Mouse (Mus musculus): ENCODE measurements at regions not wholly inside any gene's neighbourhood (a gene's known extent, or its start where the extent isn't known, plus 50 kb on each side); places are given as distances from the start of the nearest gene placed in this dataset.

DNA sequence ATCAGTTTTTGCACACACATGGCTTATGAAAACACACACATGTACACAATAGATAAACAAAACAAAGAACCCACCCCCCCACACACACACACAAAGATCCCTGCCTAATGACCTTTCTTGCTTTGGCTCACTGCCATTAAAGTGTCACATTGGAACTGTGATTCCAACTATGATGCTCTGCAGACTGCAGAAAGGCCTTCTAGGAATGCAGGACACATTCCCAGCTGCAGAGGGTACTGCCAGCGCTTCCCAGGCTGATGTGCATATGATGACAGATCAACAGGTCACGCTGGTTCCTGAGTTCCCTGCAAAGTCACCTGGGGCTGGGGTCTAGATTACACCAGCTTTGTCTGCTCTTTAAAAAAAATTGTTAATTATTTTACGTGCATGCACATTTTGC is 68.1 kb upstream of the Ppm1j start:
- no peaks in the 10 kb centered on the region for H3K27me3 ChIP-seq (ENCODE audit: insufficient read depth, low read length)
- H3K27ac ChIP-seq (ENCODE audit: low read depth), result no peak overlapping the region
- WGBS, result 64% methylated on average over 3 of the region's 3 CpGs
- H3K9ac ChIP-seq, result no peak overlapping the region
- DNase-seq (peak; percentile 40), ATAC-seq (ENCODE audit: insufficient read depth) (no peak)
- H3K4me3 ChIP-seq (ENCODE audit: low read depth, low read length), result no peak overlapping the region
- TF ChIP-seq CTCF (IDR thresholded peaks at IDR 0.05; ENCODE audit: low read depth), result no peak
- H3K36me3 ChIP-seq (ENCODE audit: insufficient read depth), result no peaks in the 10 kb centered on the region
- no peaks in the 10 kb centered on the region for H3K4me1 ChIP-seq (ENCODE audit: insufficient read depth)
- no peaks in the 10 kb centered on the region for H3K9me3 ChIP-seq (ENCODE audit: low read depth, low read length)
- no peak overlapping the region for H3K4me2 ChIP-seq

- H3K4me3 ChIP-seq (ENCODE audit: low read depth, low read length), result 0 out of 2 replicates have a peak overlapping the region, but pooled peaks have one; percentile 5
- 26% methylated on average over 8 of the region's 8 CpGs for WGBS
Measured at GRCm38 (mm10) chr3:104713836-104714631, 66.8 kb upstream of the Ppm1j start.

DNA sequence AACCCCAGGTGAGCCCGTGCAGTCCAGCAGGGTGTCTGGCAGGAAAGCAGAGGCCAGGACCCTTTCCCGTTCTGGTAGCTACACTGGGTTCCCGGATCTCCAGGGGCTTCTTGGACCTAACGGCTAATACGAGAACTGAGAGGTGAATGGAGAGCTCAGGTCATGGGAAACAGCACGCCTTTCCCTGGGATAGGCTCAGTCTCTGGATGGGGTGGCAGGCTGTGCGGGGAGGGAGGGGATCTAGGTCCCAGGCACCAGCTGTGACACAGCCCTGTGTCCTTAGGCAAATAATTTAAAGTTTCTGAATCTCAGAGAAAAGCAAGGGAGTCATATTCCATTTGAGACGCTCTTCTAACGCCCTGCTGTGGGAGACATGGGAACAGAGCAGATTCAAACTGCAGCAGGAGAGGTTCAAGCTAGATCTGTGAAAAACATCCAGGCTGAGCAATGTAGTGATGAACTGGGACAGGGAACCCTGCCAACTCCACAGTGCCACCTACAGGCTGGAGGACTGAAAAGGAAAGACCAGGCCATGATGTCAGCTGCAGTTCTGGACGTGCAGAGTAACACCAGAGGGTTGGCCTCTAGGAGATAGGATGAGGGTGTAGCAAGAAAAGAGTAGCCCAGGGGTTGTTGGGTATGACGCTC is 66.1 kb upstream of the Ppm1j start:
- no peak overlapping the region for H3K27ac ChIP-seq (ENCODE audit: low read depth)
- H3K27me3 ChIP-seq (ENCODE audit: insufficient read depth, low read length), result no peaks in the 10 kb centered on the region
- H3K9ac ChIP-seq, result no peak overlapping the region
- ATAC-seq (ENCODE audit: insufficient read depth) (peak; percentile 54; the same call in 1 of the 2 replicates), DNase-seq (peak; percentile 77)
- TF ChIP-seq CTCF (IDR thresholded peaks at IDR 0.05; ENCODE audit: low read depth), result peak; percentile 77
- 0 out of 2 replicates have a peak overlapping the region, but pooled peaks have one; percentile 5 for H3K4me3 ChIP-seq (ENCODE audit: low read depth, low read length)
- H3K4me2 ChIP-seq, result peak overlapping the region; percentile 49
- no peaks in the 10 kb centered on the region for H3K36me3 ChIP-seq (ENCODE audit: insufficient read depth)
- H3K9me3 ChIP-seq (ENCODE audit: low read depth, low read length), result no peaks in the 10 kb centered on the region
- 50% methylated on average over 11 of the region's 11 CpGs for WGBS
- no peaks in the 10 kb centered on the region for H3K4me1 ChIP-seq (ENCODE audit: insufficient read depth)

More at GRCm38 (mm10) chr3:104713836-104714631, 66.8 kb upstream of the Ppm1j start:
- Histone ChIP-seq H3K9me3 (ENCODE audit: low read depth, low read length) (no peaks in the 10 kb centered on the region), H3K27me3 (ENCODE audit: insufficient read depth, low read length) (no peaks in the 10 kb centered on the region), H3K27ac (ENCODE audit: low read depth) (no peak overlapping the region), H3K4me2 (peak overlapping the region; percentile 49), H3K4me1 (ENCODE audit: insufficient read depth) (no peaks in the 10 kb centered on the region), H3K9ac (no peak overlapping the region), H3K36me3 (ENCODE audit: insufficient read depth) (no peaks in the 10 kb centered on the region)
- TF ChIP-seq CTCF (IDR thresholded peaks at IDR 0.05; ENCODE audit: low read depth), result peak; percentile 99
- DNase-seq, result peak; percentile 89
- peak; percentile 78 for ATAC-seq (ENCODE audit: insufficient read depth)

Data from lung, embryonic 14.5 days (tissue).